Mouse (Mus musculus) kidney, adult 9 months (tissue): ENCODE measurements at regions not wholly inside any gene's neighbourhood (a gene's known extent, or its start where the extent isn't known, plus 50 kb on each side); places are given as distances from the start of the nearest gene placed in this dataset.

ENCODE experiments used
- DNase-seq: peaks from one replicate; pipeline ENCODE4 v3.0.0; 2022

GRCm38 (mm10) chr6:122394160-122394559, 53.8 kb upstream of the Phc1 start:
- no peak for DNase-seq

- no peak for DNase-seq
Observed at GRCm38 (mm10) chr6:122393231-122393881, 53.0 kb upstream of the Phc1 start.

- DNase-seq = peak; percentile 68
Observed at GRCm38 (mm10) chr6:122391725-122392667, 51.6 kb upstream of the Phc1 start.

- DNase-seq = no peak
Observed at GRCm38 (mm10) chr6:122391126-122391525, 50.8 kb upstream of the Phc1 start.

GRCm38 (mm10) chr6:122390720-122391119, 50.4 kb upstream of the Phc1 start:
- no peak for DNase-seq
